Mouse (Mus musculus) fat pad, adult 2 months (tissue): Measurements from ENCODE around the gene Ror1.

Source experiments
- DNase-seq: peaks from one replicate; pipeline ENCODE4 v3.0.0-alpha.2; 2011; ENCODE audit warnings: low read depth, low spot score; ENCODE audit errors: extremely low read depth

Ror1 gene

GRCm38 (mm10) chr4:100435281-100436168, 339.9 kb downstream of the Ror1 start:
- DNase-seq: no peak

GRCm38 (mm10) chr4:100436169-100436547, 340.6 kb downstream of the Ror1 start:
- DNase-seq: no peak

- no peak for DNase-seq
Observed at GRCm38 (mm10) chr4:100446897-100447296, 351.3 kb downstream of the Ror1 start.

- no peak for DNase-seq
Observed at GRCm38 (mm10) chr4:100462493-100463120, 367.0 kb downstream of the Ror1 start.

GRCm38 (mm10) chr4:100478592-100479321, 383.2 kb downstream of the Ror1 start, which contains the start of gene Ube2u:
Gene Ube2u (plus strand): TSS chr4:100478849.
- no peak for DNase-seq

- DNase-seq: no peak
Observed at GRCm38 (mm10) chr4:100488447-100488846, 392.9 kb downstream of the Ror1 start.
